Mouse (Mus musculus): ENCODE measurements at regions not wholly inside any gene's neighbourhood (a gene's known extent, or its start where the extent isn't known, plus 50 kb on each side); places are given as distances from the start of the nearest gene placed in this dataset.

DNA sequence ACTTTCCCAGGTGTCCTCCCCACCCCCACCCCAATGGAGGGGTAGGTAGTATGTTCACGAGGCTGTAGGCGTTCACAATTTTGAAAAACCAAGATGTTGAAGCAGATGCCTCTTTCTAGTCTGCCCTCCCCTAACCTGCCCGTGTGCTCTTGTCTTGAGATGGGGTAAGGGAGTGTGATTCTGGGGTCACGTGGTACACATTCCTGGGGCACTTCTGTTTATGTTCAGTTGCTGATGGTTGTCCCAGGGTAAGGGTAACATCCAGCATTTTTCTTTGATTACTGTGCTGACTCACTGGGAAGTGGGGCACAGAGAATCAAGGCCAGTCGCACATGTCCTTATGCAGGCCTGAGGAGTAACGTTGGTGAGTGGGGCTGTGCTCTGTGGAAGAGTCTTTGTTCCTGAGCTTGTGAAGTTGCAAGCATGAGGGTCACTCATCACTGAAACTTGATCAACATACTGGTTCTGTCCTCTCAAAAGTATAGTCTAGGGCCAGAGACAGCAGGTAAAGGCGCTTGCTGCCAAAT is 110.3 kb downstream of the Evx1 start:
- POLR2A ChIA-PET, result interaction anchor here in 1 of 4 experiments (0.7 kb wide), 1 partner anchor 9 kb away, joined by 3 read pairs; no protein-coding TSS in a partner anchor
- CTCF ChIA-PET, result interaction anchor here in 1 of 4 experiments (0.7 kb wide), 1 partner anchor 62 kb away, joined by 4 read pairs; no protein-coding TSS in a partner anchor

DNA sequence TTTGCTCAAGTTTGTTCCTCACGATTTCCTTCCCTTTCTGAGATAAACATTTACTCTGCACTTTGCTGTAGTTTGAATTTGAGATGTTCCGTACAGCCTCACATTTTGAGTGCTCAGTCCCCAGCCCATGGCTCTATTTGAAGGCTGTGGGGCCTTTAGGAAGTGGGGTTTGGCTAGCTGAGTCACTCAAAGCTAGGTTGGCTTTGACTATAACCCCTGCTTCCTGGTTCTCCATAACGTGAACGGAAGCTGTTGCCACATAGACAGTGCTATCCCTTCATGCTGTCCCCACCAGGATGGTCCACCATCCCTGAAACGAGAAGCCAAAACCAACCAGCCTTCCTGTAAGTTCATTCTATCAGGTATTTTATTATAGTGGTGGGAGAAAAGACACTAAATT is 111.1 kb downstream of the Evx1 start:
- CTCF ChIA-PET, result no interaction called here

DNA sequence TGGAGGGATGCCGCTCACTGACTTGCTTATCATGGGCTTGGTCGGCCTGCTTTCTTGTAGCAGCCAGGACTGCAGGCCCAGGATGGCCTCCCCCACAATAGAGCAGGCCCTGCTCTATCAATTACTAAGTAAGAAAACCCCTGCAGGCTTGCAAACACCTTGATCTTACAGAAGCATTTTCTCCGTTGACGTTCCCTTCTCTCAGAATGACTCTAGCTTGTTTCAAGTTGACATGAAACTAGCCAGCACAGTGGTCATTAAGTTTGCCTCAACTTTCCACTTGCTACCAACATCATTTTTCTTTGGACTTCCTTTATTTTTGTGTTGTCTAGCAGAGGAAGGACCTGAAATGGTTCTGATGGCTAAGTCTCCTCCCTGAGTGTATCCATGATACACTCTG is 111.8 kb downstream of the Evx1 start:
- ChIA-PET POLR2A (interaction anchor here in 1 of 4 experiments (1.1 to 1.8 kb wide), 2 partner anchors 10 to 13 kb away, joined by 3 to 5 read pairs; no protein-coding TSS in a partner anchor), CTCF (no interaction called here)

More for the DNA sequence above, 111.1 kb downstream of the Evx1 start:
- POLR2A ChIA-PET, result interaction anchor here in 1 of 4 experiments (1.8 kb wide), 1 partner anchor 14 kb away, joined by 5 read pairs; no protein-coding TSS in a partner anchor

DNA sequence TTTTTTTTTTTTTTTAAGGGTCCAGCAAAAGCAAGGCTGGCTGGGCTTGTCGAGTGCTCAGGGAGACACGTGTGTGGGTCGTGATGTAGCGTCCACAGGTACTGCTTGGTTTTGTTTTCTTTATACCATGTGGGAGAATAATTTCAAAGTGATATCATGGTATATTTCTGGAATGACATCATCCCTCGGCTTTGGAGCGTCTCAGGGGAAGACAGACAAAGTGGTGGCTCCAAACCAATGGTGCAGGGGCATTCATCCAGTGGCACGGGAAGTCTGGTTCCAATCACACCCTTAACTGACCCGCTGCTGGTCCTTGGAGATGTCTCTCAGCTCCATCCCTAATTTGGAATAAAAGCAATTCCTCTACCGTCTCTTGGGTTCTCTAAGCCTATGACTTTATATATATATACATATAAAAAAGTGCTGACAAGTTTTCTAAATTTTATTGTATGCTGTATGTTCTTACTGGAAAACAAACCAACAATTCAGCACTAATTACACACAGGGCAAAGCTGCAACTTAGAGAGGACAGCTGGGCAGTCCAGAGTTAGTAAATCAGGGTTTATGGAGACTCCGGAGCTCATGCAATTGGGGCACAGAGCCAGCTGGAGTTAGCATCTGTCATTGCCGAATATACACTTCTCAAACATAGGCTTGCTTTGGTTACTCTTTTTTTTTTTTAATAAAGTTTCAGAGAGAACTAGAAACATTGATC is 115.3 kb downstream of the Evx1 start:
- ChIA-PET POLR2A (interaction anchor here in 3 of 4 experiments (0.7 to 1.0 kb wide), 3 partner anchors 9 to 153 kb away, joined by 3 to 8 read pairs (median 3); no protein-coding TSS in a partner anchor), CTCF (interaction anchor here in 1 of 4 experiments (0.6 kb wide), 1 partner anchor 172 kb away, joined by 5 read pairs; no protein-coding TSS in a partner anchor)

DNA sequence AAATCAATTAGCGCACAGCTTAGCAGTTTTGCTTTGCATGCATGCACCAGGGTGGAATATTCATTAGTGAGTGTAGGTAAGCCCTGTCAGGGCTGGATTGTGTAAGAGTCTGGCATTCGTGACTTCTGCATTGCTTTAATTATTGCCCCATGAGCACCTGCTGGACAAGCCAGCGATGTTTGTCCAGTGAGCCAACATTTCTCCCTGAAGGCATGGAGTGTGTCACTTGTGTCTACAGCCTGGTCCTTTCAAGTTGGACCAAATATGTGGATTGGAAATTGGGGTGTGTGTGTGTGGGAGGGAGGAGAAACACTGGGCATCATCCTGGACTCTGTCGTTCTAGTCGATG is 115.9 kb downstream of the Evx1 start:
- POLR2A ChIA-PET, result interaction anchor here in 1 of 4 experiments (1.0 kb wide), 1 partner anchor 10 kb away, joined by 3 read pairs; no protein-coding TSS in a partner anchor
- CTCF ChIA-PET, result interaction anchor here in 1 of 4 experiments (0.6 kb wide), 1 partner anchor 172 kb away, joined by 5 read pairs; no protein-coding TSS in a partner anchor

DNA sequence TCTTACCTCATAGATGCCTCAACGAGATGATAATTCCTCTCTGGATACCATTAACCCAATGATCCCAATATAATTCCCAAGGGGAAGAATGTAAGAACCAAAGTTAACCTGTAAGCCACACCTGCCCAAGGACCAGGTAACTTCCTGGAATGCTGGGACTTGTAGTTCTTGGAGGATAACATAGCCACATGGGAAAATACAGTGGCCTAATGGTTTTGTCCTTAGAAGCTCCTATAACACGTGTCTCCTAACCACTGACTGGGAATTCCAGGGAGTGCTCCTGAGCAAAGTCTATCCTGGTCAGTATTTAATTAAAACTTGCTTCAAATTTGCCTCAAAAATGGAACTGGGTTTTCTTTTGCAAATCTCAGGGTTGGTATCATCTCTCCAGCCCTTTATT is 119.9 kb downstream of the Evx1 start:
- POLR2A ChIA-PET, result no interaction called here
- CTCF ChIA-PET, result no interaction called here

DNA sequence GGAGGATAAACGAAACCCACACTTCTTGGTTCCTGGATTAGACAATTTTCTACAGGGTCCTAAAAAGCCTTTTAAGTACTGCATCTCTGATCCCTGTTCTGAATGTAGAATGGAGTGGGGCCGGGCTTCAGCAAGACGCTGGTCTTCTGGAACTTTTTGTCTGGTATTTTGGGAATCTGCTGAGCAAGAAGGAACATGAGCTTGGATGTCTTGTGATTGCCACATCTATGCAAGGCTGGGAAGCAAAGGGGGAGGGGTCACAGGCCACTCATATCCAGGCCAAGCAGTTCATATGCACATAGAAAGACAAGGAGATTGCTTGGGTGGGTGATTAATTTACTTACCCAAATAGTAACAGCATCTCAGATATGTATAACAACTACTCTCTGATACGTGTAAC is 121.5 kb downstream of the Evx1 start:
- POLR2A ChIA-PET, result interaction anchor here in 1 of 4 experiments (1.1 to 1.6 kb wide), 3 partner anchors 9 to 206 kb away, joined by 3 read pairs; partner anchors contain the start of gene Hibadh
- CTCF ChIA-PET, result no interaction called here

DNA sequence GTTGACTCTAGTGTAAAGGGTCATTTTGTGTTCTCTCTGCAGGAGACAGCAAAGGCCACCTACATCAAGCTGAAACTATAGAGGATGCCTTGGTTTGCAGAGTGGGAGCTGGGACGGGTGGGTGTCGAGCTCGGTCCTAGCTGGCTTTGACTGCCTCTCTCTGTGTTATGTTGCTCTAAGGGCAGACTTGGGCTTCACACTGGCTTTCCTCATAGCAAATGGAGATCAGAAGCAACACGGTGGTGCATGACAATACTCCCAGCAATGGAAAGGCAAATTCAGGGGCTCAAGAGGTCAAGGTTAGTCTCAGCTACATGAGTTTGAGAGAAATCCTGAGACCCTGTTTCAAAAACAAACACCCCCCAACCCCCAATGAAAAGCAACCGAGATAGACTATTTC is 122.1 kb downstream of the Evx1 start:
- POLR2A ChIA-PET, result interaction anchor here in 1 of 4 experiments (1.1 kb wide), 2 partner anchors 10 to 205 kb away, joined by 3 read pairs; partner anchors contain the start of gene Hibadh
- CTCF ChIA-PET, result no interaction called here

DNA sequence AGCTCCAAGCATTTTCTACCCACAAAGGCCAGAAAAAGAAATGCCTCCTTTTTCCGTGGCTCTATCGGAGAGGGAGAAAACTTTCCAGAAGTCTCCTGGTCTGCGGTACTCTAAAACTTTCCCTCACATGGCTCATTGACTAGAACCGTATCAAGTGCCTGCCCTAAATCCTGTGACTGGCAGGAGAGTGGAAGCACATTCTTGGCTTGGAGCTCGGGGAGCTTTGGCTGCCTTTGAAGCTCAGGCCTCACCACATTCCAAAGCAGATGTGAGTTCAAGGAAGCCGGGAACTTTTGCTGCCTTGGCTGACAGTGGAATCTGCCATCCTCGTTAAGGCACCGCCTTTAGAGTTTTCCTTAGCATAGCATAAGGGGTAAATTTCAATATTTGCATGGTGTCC is 125.1 kb downstream of the Evx1 start:
- ChIA-PET POLR2A (interaction anchor here in 2 of 4 experiments (0.7 to 2.5 kb wide), 8 partner anchors 13 to 26 kb away, joined by 3 to 7 read pairs (median 4); no protein-coding TSS in a partner anchor), CTCF (interaction anchor here in 1 of 4 experiments (0.6 kb wide), 1 partner anchor 91 kb away, joined by 3 read pairs; no protein-coding TSS in a partner anchor)

DNA sequence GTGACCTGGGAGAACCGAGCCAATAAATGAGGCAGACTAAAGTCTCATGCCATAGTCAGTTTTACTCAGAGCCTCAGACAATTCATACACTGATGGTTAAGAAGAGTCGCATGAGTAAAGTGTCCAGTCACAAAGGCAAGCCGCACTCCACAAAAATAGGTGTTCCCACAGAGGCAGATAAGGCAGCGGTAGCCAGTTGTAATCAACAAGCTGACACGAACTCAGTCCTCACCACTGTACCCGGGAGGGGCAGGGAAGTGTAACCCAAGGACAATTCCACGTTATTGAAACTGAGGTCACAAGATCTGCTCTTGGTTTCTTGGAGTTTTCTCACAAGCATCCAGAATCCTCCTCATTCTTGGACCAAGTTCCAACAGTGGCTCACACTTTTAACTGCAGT is 125.9 kb downstream of the Evx1 start:
- ChIA-PET POLR2A (interaction anchor here in 3 of 4 experiments (0.6 to 2.5 kb wide), 6 partner anchors 18 to 27 kb away, joined by 3 to 7 read pairs (median 4); no protein-coding TSS in a partner anchor), CTCF (no interaction called here)

DNA sequence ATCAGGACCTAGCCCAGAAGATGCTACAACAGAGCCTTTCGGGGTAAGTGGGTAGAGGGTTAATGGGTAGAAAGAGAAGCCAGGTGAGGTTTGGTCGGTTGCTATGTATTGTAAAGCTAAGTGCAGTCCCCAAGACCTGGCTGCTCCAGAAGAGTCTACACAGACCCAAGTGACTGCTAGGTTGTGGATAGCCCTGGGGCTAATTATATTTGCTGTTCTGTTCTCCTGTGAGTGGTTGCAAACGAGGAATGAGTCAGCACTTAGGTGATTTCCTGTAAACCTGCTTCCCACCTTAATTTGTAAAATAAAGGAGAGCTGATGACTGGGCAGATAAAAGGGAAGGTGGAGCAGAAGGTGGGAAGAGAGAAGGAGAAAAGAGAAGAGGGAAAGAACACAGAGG is 126.9 kb downstream of the Evx1 start:
- ChIA-PET POLR2A (interaction anchor here in 1 of 4 experiments (0.7 to 2.5 kb wide), 2 partner anchors 18 to 20 kb away, joined by 3 to 7 read pairs; no protein-coding TSS in a partner anchor), CTCF (interaction anchor here in 1 of 4 experiments (0.7 kb wide), 1 partner anchor 63 kb away, joined by 4 read pairs; no protein-coding TSS in a partner anchor)

DNA sequence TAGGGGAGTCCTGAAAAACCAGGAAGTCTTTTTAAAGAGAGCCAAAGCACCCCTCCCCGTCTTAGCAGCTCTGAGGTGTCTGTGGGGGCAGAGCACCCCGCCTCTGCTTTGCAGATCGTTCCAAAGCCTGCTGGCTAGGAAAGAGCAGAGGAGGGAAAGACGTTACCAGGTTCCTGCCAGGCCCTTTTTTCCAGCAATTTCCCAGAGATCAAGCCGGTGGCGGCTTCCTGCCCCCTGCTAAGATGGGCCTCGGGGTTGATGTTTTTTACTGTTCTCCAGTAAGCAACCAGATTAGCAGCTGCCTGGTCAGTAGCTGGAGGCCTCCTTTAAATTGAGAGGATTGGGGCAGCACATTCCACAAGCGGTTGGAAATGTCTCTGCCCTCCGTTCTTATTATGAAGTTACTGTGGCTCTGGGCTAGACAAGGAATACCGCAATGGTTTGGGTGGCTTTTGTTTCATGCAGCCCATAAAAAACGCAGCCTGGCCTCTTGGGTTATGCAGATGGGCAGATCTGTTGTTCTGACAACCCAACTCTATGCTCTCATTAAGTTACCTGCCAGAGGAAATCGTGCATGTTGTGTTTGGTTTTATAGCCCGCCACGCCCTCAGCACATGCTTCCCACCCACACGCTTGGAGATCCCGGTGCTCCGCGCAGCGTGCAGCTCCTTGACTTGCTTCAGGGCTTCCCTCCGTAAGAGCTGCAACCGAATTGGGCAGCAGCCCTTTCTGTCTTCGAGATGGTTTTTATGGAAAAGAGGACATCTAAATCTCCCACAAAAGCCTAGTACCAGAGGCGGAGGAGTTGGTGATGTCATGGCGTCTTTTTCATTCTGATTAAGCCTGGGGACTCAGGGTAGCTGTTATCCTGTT is 130.1 kb downstream of the Evx1 start:
- ChIA-PET CTCF (no interaction called here), POLR2A (interaction anchor here in 2 of 4 experiments (0.7 to 1.6 kb wide), 8 partner anchors 9 to 197 kb away, joined by 3 to 4 read pairs (median 3); partner anchors contain the start of gene Hibadh (in 1 of the 2))

DNA sequence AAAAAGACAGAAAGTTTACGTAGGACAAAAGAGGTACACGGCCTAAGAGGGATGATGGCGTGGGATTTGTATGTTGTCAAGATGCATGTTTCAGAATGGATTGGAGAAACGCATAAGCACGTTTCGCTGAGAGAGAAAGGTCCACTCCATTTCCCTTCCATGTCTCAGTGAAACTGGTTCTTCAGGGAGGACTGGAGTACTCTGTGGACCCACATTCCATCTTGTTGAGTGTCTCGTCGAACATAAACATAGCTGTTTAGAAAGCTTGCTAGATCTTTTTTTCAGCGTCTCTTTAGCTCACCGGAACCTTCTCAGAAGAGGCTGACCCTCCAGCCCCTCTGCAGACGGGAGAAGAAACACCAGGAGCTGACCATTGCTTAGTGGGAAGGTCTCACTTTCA is 145.5 kb downstream of the Evx1 start:
- ChIA-PET POLR2A (no interaction called here), CTCF (interaction anchor here in 1 of 4 experiments (1.5 kb wide), 1 partner anchor 31 kb away, joined by 5 read pairs; no protein-coding TSS in a partner anchor)

DNA sequence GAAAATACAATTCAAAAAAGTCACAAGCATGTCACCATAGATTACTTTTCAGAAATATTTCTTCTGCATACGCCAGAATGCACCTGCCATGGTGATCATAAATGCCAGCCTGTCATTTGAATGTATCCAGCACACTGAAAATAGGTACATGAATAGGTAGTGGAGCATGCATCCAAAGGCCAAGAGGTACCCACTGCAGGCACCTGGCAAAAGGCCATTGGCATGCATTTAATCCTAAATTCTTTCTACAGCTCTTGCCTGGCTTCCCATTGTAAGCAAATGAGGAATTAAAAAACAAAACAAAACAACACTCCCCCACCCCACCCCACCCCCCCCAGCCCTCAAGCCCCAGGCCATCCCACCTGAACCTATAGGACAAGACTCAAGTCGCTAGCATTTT is 147.9 kb downstream of the Evx1 start:
- POLR2A ChIA-PET, result interaction anchor here in 2 of 4 experiments (1.2 to 1.8 kb wide), 3 partner anchors 11 to 22 kb away, joined by 3 to 7 read pairs (median 4); no protein-coding TSS in a partner anchor
- CTCF ChIA-PET, result interaction anchor here in 2 of 4 experiments (0.5 to 0.6 kb wide), 2 partner anchors 29 to 201 kb away, joined by 3 read pairs; no protein-coding TSS in a partner anchor

DNA sequence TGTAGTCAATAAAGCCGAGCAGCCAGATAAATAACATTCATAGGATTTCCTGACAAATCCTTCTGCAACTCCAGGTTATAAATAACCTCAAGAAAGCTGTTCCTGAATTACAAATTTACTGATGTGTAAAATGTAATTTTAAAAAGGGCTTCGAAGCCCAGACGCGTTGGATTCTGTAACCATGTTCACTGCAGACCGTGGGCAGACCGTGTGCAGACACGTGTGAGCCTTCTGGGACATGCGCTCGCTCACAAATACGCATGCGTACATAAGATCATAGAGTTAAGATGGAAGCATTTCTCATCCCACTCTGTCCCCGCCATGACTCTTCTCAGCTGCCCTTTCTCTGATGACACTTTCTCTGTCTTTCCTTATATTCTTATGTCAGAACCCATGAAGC is 150.1 kb downstream of the Evx1 start:
- ChIA-PET POLR2A (no interaction called here), CTCF (no interaction called here)

DNA sequence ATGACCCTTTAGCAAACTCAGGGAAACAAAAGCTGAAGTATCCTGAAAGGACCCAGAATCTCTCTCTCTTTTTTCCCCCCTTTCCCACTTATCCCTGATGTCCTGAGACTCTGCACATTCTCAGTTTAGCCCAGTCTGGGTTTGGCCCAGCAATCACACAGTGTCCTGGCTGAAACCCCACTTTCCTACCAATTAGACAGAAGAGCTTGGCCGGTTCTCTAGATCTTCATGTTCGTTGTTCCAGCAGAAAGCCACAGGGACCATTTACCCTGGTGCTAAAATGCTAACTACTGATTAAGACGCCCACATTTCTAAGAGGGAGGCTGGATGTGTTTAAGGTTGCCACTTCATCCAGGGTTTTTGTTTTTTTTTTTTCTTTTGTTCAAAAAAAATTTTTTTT is 151.3 kb downstream of the Evx1 start:
- ChIA-PET CTCF (no interaction called here), POLR2A (no interaction called here)

DNA sequence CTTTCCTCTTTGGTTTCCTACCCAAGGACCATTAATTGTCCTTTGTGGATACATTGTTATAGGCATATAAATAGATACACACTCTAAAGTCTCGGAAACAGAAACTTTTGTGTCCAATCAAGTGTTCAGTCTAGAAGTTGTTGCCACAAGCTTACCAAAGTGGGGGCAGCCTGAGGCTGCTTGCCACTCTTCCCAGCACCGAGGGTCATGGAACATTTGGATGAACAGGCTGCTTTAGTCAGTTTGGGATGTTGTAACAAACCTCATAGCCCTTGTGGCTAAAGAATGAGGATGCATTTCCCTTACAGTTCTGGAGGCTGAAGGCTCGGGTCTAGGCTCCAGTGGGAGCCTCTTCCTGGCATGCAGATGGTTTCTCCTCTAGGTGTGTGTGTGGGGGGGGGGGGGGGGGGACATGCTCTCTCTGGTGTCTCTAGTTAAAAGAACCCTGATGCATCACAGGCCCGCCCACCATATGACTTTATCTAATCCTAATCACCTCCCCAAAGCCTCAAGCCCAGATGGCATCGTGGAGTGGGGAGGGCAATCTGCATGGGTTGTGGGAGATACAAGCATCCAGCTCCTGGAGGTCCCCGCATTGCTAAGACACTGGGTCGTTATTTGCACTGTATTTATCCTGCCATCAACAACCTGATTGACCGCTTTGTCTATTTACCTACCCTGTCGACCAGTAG is 152.7 kb downstream of the Evx1 start:
- ChIA-PET POLR2A (no interaction called here), CTCF (no interaction called here)

DNA sequence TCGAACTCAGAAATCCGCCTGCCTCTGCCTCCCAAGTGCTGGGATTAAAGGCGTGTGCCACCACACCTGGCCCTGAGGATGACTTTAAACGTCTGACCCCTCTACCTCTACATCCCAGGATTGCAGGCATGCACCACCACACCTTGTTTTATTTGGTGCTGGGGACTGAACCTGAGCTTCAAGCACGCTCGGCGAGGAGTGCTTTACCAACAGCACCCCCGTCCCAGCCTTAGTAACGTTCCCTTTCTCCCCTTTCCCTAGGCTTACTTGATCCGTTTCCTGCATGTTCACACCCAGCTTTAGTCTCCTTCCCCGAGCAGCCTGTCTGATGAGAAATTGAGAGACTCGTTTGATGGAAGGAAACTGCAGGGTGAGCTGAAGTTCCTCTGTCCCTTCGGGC is 157.5 kb downstream of the Evx1 start:
- ChIA-PET POLR2A (interaction anchor here in 1 of 4 experiments (0.8 to 3.2 kb wide), 2 partner anchors 9 to 12 kb away, joined by 3 to 14 read pairs; no protein-coding TSS in a partner anchor), CTCF (interaction anchor here in 1 of 4 experiments (0.6 kb wide), 1 partner anchor 674 kb away, joined by 3 read pairs; no protein-coding TSS in a partner anchor)

All from embryonic stem cell, embryonic (primary cell).